10 mouse cellular contexts compared by ENCODE assay signal in the genomic region with DNA sequence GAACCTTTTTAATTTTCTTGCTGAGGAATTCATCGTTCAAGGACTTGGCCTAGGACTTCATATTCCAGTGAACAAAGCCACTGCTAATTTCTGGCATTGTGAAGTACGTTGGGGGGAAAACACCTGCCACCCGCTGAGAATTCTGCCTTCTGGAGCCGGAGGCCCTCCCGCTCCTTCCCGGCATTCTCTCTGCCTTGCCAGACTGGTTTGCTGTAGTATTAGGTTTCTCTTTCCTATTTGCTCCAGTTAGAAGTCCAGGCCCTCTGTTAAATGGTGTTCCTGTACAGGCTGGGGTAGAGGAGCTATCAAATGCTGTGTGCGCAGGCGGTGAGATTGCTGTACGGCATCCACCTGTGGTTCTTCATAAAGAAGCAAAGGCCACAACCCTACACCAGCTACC.
DNase-seq lines count a peak whose midpoint lies in the region; ATAC-seq lines count a peak whose summit lies in the region.
"Had no signal": no experiment of that assay in that cellular context is flagged by ENCODE, and none has a peak within 500 bp of the region (broad histone marks: within the 10 kb centered on the region; RNA-seq: fewer than 3 reads in every experiment).

No protein-coding gene starts in this region.

- H3K9ac ChIP-seq in forebrain, embryonic 13.5 days, result no peak overlapping the region
- H3K9ac ChIP-seq in forebrain, embryonic 11.5 days (ENCODE audit: low read length), result no peak overlapping the region

- no peak overlapping the region for H3K4me3 ChIP-seq in forebrain, embryonic 13.5 days
- no peak overlapping the region for H3K4me3 ChIP-seq in forebrain, embryonic 11.5 days (ENCODE audit: low read depth, low read length)

- no peak for DNase-seq in forebrain, embryonic 11.5 days (ENCODE audit: low spot score)
- DNase-seq in ovary, postnatal 14 days (ENCODE audit: low spot score), result peak; percentile 29
- no peak for DNase-seq in ovary, postnatal 10 days (ENCODE audit: low spot score)
- DNase-seq in kidney, postnatal 14 days, result peak; percentile 73
- DNase-seq in natural killer cell, adult 2 months (ENCODE audit: low spot score in 2 of 2), result no peak
- no peak for DNase-seq in embryo, embryonic 9.5 days (ENCODE audit: extremely low spot score)
- no peak for DNase-seq in right cerebral cortex, postnatal 14 days
- DNase-seq: heart, postnatal 10 days had no signal

- H3K4me2 ChIP-seq in forebrain, embryonic 13.5 days, result no peak overlapping the region
- no peak overlapping the region for H3K4me2 ChIP-seq in forebrain, embryonic 11.5 days (ENCODE audit: low read depth, low read length, severe bottlenecking)

- H3K9me3 ChIP-seq in forebrain, embryonic 13.5 days (replicated peaks), result no peaks in the 10 kb centered on the region
- H3K9me3 ChIP-seq in forebrain, embryonic 11.5 days (ENCODE audit: control insufficient read depth, low read length), result no peaks in the 10 kb centered on the region

- WGBS in forebrain, embryonic 13.5 days, result 56% methylated on average over 9 of the region's 9 CpGs
- WGBS in forebrain, embryonic 11.5 days, result 77% methylated on average over 9 of the region's 9 CpGs

- H3K27me3 ChIP-seq in forebrain, embryonic 13.5 days, result no peaks in the 10 kb centered on the region
- no peaks in the 10 kb centered on the region for H3K27me3 ChIP-seq in forebrain, embryonic 11.5 days (ENCODE audit: control insufficient read depth, insufficient read depth, low read length)

- H3K27ac ChIP-seq in forebrain, embryonic 13.5 days, result 0 out of 2 replicates have a peak overlapping the region, but pooled peaks have one; percentile 57
- no peak overlapping the region for H3K27ac ChIP-seq in forebrain, embryonic 11.5 days (ENCODE audit: low read depth, low read length)
- H3K27ac ChIP-seq: macrophage had no signal

- peaks cover 24% of the 10 kb centered on the region for H3K4me1 ChIP-seq in forebrain, embryonic 13.5 days
- H3K4me1 ChIP-seq in forebrain, embryonic 11.5 days (replicated peaks; ENCODE audit: control insufficient read depth, insufficient read depth, low read length), result peaks cover 8% of the 10 kb centered on the region; the same call in 1 of the 2 replicates

- peak; percentile 14; the same call in 1 of the 2 replicates for ATAC-seq in forebrain, embryonic 13.5 days
- no peak for ATAC-seq in forebrain, embryonic 11.5 days (replicated peaks; ENCODE audit: low FRiP score)

- H3K36me3 ChIP-seq in forebrain, embryonic 13.5 days (ENCODE audit: poor library complexity, severe bottlenecking), result peaks cover 10% of the 10 kb centered on the region
- no peaks in the 10 kb centered on the region for H3K36me3 ChIP-seq in forebrain, embryonic 11.5 days (ENCODE audit: control insufficient read depth, insufficient read depth, low read length)

Comparison
In these comparisons a context has a peak if more than half of its experiments do, and no peak if none do; other contexts are left out.
1. DNase-seq: peak in ovary, postnatal 14 days (single experiment) and kidney, postnatal 14 days (single experiment); none in forebrain, embryonic 11.5 days (single experiment), ovary, postnatal 10 days (single experiment), natural killer cell, adult 2 months (0 of 2), embryo, embryonic 9.5 days (single experiment) and right cerebral cortex, postnatal 14 days (single experiment).